Mouse (Mus musculus): ENCODE measurements around the gene Zfp36l2. TPM values are rescaled to one million over a fixed set of nuclear protein-coding genes. Genes with fewer than 3 reads are reported as not detected.

The Zfp36l2 gene
- total and polyA plus RNA-seq, 3 experiments: 68.5 to 174 (median 93.6) TPM

DNA sequence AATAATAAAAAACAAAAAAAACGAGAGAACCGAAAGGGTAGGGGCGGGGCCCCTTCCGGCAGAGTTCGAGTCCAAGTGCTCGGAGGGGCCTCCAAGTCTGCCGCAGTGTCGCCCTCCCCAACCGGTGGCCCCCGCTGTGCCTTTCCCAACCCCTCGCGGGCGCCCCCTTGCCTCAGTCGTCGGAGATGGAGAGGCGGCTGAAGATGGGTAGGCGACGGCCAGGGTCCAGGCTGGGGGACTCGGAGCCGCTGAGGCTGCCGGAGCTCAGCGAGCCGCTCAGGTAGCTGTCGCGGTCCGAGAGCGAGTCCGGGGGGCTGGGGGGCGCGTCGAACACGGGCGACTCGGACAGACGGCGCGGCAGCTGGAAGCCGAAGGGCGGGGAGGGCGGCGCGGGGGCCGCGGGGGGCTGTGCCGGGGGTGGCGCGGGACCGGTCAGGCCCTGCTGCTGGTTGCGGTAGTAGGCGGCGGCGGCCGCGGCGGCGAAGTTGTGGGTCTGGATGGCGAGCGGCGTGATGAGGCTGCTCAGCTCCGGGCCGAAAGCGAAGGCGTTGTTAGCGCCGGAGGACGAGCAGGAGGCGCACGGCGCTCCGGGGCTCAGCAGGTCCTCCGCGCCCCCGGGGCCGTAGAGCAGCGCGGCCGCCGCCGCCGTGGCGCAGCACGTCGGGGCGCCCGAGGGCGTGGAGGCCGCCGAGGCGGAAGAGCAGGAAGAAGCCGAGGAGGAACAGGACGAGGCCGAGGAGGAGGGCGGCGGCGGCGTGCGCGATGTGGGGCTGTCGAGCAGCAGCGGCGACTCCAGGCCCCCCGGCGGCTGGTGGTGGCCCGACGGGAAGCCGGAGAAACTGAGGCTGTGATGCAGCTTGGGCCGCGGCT is 1.9 kb downstream of the Zfp36l2 start:
- H3K27ac ChIP-seq (ENCODE audit: control insufficient read depth, low read depth, low read length): peak overlapping the region; percentile 96
- no peak for TF ChIP-seq TCF12 (IDR thresholded peaks at IDR 0.05; ENCODE audit: low read depth, low read length)
- no peak for TF ChIP-seq EP300 (IDR thresholded peaks at IDR 0.05; ENCODE audit: low read depth in 1 of 2, low read length in 2 of 2)
- peak; percentile 84 for TF ChIP-seq UBTF (IDR thresholded peaks at IDR 0.05; ENCODE audit: borderline replicate concordance, insufficient read depth, low read depth, low read length)
- no peak for TF ChIP-seq JUND (IDR thresholded peaks at IDR 0.05; ENCODE audit: low read depth, low read length)
- no peak for TF ChIP-seq BHLHE40 (IDR thresholded peaks at IDR 0.05; ENCODE audit: borderline replicate concordance, low read depth, low read length)
- no peak for TF ChIP-seq ELF1 (IDR thresholded peaks at IDR 0.05; ENCODE audit: low read depth, low read length)
- 0 out of 4 replicates have a peak, but pooled peaks of 1 of the 2 experiments have one; percentile 39 for TF ChIP-seq POLR2A (IDR thresholded peaks at IDR 0.05; ENCODE audit: control insufficient read depth in 1 of 2, insufficient read depth in 1 of 2, low read depth in 1 of 2, low read length in 2 of 2, poor library complexity in 1 of 2)
- TF ChIP-seq TAL1 (IDR thresholded peaks at IDR 0.05; ENCODE audit: low read length): no peak
- TF ChIP-seq SIN3A (IDR thresholded peaks at IDR 0.05; ENCODE audit: low read length): no peak
- no peak for TF ChIP-seq USF2 (IDR thresholded peaks at IDR 0.05; ENCODE audit: borderline replicate concordance in 1 of 2, insufficient read depth in 1 of 2, low read depth in 1 of 2, low read length in 2 of 2)
- TF ChIP-seq MAZ (IDR thresholded peaks at IDR 0.05; ENCODE audit: low read depth, low read length): no peak
- no peak for TF ChIP-seq GABPA (IDR thresholded peaks at IDR 0.05; ENCODE audit: low read depth, low read length)
- no peak for TF ChIP-seq USF1 (IDR thresholded peaks at IDR 0.05; ENCODE audit: low read depth, low read length)
- no peak for TF ChIP-seq NRF1 (IDR thresholded peaks at IDR 0.05; ENCODE audit: insufficient read depth, low read depth, low read length, poor library complexity, severe bottlenecking)
- TF ChIP-seq E2F4 (IDR thresholded peaks at IDR 0.05; ENCODE audit: borderline replicate concordance, low read depth, low read length): no peak
- peak in 1 of 3 experiments; percentile 69; a peak in 2 of 6 replicates for TF ChIP-seq CTCF (IDR thresholded peaks at IDR 0.05 in 2 of 3, conservative IDR thresholded peaks at IDR 0.05 in 1 of 3; ENCODE audit: control insufficient read depth in 1 of 3, insufficient read depth in 1 of 3, low read depth in 2 of 3, low read length in 3 of 3, poor library complexity in 1 of 3, severe bottlenecking in 1 of 3)
- TF ChIP-seq MAX (IDR thresholded peaks at IDR 0.05; ENCODE audit: low read length): no peak
- TF ChIP-seq POLR2AphosphoS5 (IDR thresholded peaks at IDR 0.05; ENCODE audit: borderline replicate concordance, low read depth, low read length): no peak
- TF ChIP-seq HCFC1 (IDR thresholded peaks at IDR 0.05; ENCODE audit: low read depth, low read length): no peak
- no peak for TF ChIP-seq TBP (IDR thresholded peaks at IDR 0.05; ENCODE audit: low read depth, low read length)
- TF ChIP-seq MXI1 (IDR thresholded peaks at IDR 0.05; ENCODE audit: low read depth, low read length): no peak
- TF ChIP-seq RAD21 (IDR thresholded peaks at IDR 0.05; ENCODE audit: low read depth, low read length): no peak
- no peak for TF ChIP-seq ZC3H11A (IDR thresholded peaks at IDR 0.05; ENCODE audit: low read depth, low read length)
- no peak for TF ChIP-seq NELFE (IDR thresholded peaks at IDR 0.05; ENCODE audit: low read depth, low read length)
- no peak for TF ChIP-seq GATA1 (IDR thresholded peaks at IDR 0.05; ENCODE audit: low read depth, low read length)
- TF ChIP-seq CHD1 (IDR thresholded peaks at IDR 0.05; ENCODE audit: low read depth, low read length): no peak
- no peaks in the 10 kb centered on the region for H3K27me3 ChIP-seq (ENCODE audit: control insufficient read depth in 1 of 2, insufficient read depth in 2 of 2, low read length in 2 of 2)
- H3K36me3 ChIP-seq (ENCODE audit: control insufficient read depth in 1 of 2, insufficient read depth in 2 of 2, low read length in 2 of 2): peaks cover 8 to 17% of the 10 kb centered on the region in 2 experiments
- DNase-seq (ENCODE audit: low read depth, low spot score): peak; percentile 77
- H3K9me3 ChIP-seq (replicated peaks; ENCODE audit: insufficient read depth, low read length): no peaks in the 10 kb centered on the region
- H3K4me3 ChIP-seq (ENCODE audit: control insufficient read depth in 1 of 2, insufficient read depth in 1 of 2, low read depth in 2 of 2, low read length in 2 of 2): peak overlapping the region; percentile 71 to 72
- H3K9ac ChIP-seq (ENCODE audit: control insufficient read depth, low read depth, low read length, poor library complexity, severe bottlenecking): peak overlapping the region; percentile 92
- peaks cover 67% of the 10 kb centered on the region for H3K79me2 ChIP-seq (ENCODE audit: control insufficient read depth, insufficient read depth, low read length, poor library complexity)
- H3K4me1 ChIP-seq (ENCODE audit: control insufficient read depth in 1 of 2, insufficient read depth in 2 of 2, low read length in 2 of 2): peaks cover 10 to 31% of the 10 kb centered on the region in 2 experiments
